Mouse (Mus musculus): ENCODE data around the gene Tescl. TPM values are rescaled to one million over a fixed set of nuclear protein-coding genes. Genes with fewer than 3 reads are reported as not detected.

Tescl gene
- total RNA-seq, 2 experiments from 2014 or later, result not detected

DNA sequence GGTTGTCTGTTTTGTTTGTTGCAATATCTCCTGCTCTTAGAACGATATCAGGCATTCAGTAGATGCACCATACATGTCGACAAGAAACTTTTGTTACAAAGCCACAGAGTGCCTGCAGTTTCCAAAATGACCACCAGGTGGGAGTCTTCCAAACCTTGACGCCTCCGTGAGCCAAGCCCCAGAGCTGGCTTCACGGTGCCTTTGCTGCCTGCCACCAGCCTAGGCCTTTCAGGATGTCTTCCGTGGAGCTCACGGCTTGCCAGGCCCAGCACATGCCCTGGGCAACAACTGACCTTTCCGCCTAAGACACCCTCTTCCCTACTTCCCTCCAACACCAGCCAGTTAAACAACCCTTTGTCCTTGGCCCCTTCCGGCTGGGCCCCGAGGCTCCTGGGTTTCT lies 31.1 kb upstream of the Tescl start:
- ATAC-seq (replicated peaks; ENCODE audit: poor library complexity, severe bottlenecking), result peak; percentile 53

- 0 out of 2 replicates have a peak, but pooled peaks have one; percentile 4 for ATAC-seq (replicated peaks; ENCODE audit: poor library complexity, severe bottlenecking)
Observed at GRCm38 (mm10) chr7:24363228-24363627, 29.5 kb upstream of the Tescl start.

GRCm38 (mm10) chr7:24361001-24361400 lies 27.3 kb upstream of the Tescl start:
- ATAC-seq (replicated peaks; ENCODE audit: poor library complexity, severe bottlenecking), result peak; percentile 36

- ATAC-seq (replicated peaks; ENCODE audit: poor library complexity, severe bottlenecking), result peak; percentile 75
Observed at GRCm38 (mm10) chr7:24359269-24359668, 25.5 kb upstream of the Tescl start.

- ATAC-seq (replicated peaks; ENCODE audit: poor library complexity, severe bottlenecking), result 0 out of 2 replicates have a peak, but pooled peaks have one; percentile 9
Observed at GRCm38 (mm10) chr7:24357899-24358298, 24.2 kb upstream of the Tescl start.

- ATAC-seq (replicated peaks; ENCODE audit: poor library complexity, severe bottlenecking), result no peak
Observed at GRCm38 (mm10) chr7:24356081-24356480, 22.3 kb upstream of the Tescl start.

DNA sequence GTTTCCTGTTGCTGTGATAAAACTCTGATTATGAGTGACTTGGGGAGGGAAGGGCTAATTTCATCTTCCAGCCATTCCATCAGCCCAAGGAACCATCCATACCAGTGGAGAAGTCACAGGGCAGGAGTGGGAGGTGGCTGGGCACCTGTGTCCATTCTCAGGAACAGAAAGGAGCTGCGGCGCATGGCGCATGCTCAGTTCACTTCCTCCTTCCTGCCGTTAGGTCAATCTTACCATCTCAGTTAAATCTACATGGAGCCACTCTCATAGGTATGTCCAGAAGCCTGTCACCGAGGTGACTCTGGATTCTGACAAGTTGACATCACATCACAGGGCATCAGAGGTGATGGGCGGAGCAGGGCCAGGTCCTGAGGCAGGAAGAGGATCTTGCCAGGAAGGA lies 21.9 kb upstream of the Tescl start:
- ATAC-seq (replicated peaks; ENCODE audit: poor library complexity, severe bottlenecking), result no peak

DNA sequence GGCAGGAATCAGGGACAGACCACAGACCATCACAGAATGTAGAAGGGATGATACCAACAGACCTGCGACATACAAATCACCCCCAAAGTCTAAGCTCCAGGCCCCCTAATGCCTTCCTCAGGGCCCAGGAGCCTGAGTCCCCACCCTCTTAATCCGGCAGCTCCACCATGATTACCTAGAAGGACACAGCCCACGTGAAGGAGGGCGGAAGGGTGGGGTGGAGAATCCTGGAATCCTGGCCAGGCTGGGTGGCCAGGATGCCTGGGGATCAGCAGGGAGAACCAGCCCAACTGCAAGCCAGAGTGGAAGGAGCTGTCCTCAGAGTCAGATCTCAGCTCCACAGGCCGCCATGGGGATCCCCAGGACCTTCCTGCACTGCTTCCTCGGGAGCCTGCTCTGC lies 15.2 kb upstream of the Tescl start, which contains the start of gene Lypd5:
Lypd5 (plus strand) TSS at position 301 of the 400 bp plus-strand sequence.
- ATAC-seq (replicated peaks; ENCODE audit: poor library complexity, severe bottlenecking), result no peak

GRCm38 (mm10) chr7:24346444-24346843 lies 12.7 kb upstream of the Tescl start:
- ATAC-seq (replicated peaks; ENCODE audit: poor library complexity, severe bottlenecking), result no peak

- no peak for ATAC-seq (replicated peaks; ENCODE audit: poor library complexity, severe bottlenecking)
Observed at GRCm38 (mm10) chr7:24343701-24344272, 10.1 kb upstream of the Tescl start.

GRCm38 (mm10) chr7:24338241-24338640 lies 4.5 kb upstream of the Tescl start:
- no peak for ATAC-seq (replicated peaks; ENCODE audit: poor library complexity, severe bottlenecking)

DNA sequence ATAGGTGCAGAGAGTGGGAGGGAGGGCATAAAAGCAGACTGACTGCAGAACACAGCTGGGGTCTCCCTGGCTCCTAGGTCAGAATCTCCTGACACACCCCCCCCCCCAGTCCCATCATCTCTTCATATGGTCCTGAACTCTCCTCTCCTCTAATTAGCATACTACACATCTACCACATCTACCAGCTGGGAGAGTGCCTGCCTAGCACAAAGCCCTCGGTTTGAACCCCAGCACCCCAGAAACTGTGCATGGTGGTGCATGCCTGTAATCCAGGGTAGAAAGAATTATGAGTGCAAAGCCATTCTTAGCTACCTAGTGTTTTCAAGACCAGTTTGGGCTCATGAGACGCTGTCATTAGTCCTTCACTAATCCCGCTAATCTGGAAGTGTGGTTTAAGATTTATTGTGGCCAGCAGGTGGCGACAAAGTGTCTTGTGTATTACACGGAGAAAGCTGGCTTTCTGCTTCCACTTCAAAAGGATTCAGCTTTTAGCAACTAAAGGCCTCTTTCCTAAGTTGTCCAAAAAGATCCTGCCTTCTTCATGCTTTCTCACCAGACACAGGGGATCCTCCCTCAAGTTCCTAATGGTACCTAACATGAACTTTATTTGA lies 2.1 kb upstream of the Tescl start:
- peak; percentile 51 for ATAC-seq (replicated peaks; ENCODE audit: poor library complexity, severe bottlenecking)

DNA sequence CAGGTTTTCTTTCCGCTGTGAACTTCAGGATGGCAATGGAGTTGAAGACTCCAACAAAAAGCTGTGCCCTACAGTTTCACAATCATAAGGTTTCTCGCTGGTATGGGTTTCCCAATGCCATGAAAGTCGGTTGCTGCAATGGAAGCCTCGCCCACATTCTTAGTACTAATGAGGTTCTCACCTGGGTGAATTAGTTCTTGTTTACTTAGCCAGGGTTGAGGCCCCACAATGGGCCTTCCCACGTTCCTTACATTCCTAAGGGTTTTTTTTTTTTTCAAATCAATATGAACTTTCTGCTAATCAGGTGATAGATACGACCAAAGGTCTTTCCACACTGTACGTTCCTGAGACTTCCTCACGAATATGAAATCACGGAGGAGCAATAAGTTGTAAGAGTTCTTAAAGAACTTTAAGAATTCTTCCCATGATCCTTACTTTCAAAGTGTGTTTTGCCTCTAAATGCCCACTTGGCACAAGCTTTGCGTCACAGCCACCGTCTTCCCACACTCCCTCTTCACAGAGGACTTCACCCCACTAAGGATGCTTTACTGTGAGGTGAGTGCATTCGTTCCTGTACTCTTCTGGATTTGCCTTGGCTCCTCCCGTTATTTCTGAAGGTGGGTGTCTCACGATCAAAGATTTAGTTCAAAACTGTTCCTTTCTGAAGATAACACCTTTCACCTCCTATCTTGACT lies 6.3 kb downstream of the Tescl start:
- no peak for ATAC-seq (replicated peaks; ENCODE audit: poor library complexity, severe bottlenecking)

GRCm38 (mm10) chr7:24326273-24327135 lies 7.2 kb downstream of the Tescl start:
- no peak for ATAC-seq (replicated peaks; ENCODE audit: poor library complexity, severe bottlenecking)

DNA sequence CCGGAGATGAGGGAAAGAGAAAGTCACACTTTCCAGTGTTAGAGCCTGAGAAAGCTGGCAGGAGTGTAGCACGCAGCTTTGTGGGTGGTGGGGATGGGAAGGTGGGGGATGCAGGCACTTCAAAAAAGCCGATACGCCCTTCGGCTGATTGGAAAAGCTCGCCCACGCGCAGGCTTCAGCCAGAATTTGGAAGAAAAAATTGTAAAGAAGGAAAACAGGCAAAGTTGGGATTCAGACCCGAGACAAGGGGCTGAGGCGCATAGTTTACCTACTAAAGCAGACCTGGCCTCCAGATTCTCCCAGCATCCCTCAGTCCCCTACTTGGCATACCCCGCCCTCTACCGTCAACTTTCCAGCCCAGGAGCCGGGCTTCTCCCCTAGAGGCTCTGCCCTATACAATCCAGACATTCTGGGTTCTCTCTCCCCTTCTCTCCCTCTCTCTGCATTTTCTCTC lies 8.0 kb downstream of the Tescl start:
- ATAC-seq (replicated peaks; ENCODE audit: poor library complexity, severe bottlenecking), result no peak

- ATAC-seq (replicated peaks; ENCODE audit: poor library complexity, severe bottlenecking), result no peak
Observed at GRCm38 (mm10) chr7:24325197-24325596, 8.5 kb downstream of the Tescl start.

DNA sequence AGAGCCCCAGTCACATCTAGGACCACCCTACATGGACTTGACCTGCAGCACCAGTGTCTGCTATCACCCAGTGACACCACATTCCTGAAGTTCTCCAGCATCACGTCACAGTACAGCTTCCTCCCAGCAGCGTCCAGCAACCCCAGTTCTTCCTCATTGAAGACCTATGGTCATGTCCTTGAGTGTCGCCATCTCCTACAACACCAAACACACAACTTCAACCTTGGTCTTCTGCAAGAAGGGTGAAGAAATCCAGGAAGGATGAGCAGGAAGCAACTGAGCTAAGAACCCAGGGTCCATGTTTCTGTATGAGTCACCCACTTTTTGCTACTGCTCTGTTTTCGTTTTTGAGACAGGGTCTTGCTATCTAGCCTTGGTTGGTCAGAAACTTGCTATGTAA lies 11.1 kb downstream of the Tescl start:
- peak; percentile 39; the same call in 1 of the 2 replicates for ATAC-seq (replicated peaks; ENCODE audit: poor library complexity, severe bottlenecking)

DNA sequence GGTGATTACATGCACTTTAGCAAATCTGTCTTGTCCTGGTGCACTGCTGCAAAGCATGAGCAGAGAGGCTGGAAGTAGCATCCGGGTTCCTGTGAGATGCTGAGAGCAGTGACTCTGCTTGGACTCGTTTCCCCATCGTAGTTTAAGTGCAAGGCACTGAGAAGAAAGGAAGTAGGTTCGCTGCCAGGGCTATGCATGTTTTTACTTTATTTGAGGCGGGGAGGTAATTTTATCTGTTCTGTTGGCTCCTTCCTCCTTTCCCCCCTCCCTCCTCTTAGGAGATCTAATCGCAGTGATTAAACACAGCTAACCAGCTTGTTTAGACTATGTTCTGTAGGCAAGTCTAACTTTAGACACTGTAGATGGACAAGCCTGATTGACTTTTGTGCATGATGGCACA lies 14.8 kb downstream of the Tescl start:
- ATAC-seq (replicated peaks; ENCODE audit: poor library complexity, severe bottlenecking), result no peak

DNA sequence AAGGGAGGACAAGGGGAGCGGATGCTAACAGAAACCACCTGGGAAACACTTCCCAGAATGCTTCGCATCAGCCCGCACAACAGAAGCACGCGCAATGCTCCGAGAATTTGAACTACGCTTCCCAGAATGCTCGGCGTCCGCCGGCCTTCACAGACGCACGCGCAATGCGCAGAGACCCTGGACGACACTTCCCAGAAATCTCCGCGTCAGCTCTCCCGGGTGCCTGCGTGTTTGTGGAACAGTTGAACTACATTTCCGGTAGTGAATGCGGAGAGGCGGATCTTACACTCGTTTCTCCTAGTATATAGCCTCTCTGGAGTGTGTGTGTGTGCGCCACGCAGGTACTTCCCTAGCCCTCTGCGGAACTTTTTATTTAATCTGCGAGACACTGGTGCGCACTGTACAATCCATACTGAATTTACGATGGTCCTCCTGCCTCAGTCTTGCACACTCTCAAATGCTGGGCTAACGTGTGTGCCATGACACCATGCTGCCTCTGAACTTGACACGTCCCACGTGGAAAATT lies 17.1 kb downstream of the Tescl start, which contains the start of gene Zfp94:
Zfp94 (minus strand) TSS at position 100 of the 526 bp plus-strand sequence.
- peak; percentile 93 for ATAC-seq (replicated peaks; ENCODE audit: poor library complexity, severe bottlenecking)

Measured in granulocyte monocyte progenitor cell, adult 5-6 weeks (primary cell).